Mouse (Mus musculus) neural tube, embryonic 12.5 days (tissue): ENCODE data around the gene Slc9a3. TPM values are rescaled to one million over a fixed set of nuclear protein-coding genes. Genes with fewer than 3 reads are reported as not detected.
A peak's percentile ranks its signal among the peaks of the same experiment; 100 is the strongest.

Source experiments
- ATAC-seq: fragments of 200-750 bp; cut with Nextera tagmentation; 2 replicates; pipeline ENCODE4 v1.8.0; 2017; ENCODE audit warnings: low read depth, mild to moderate bottlenecking, moderate TSS enrichment, moderate library complexity; ENCODE audit not compliant: low FRiP score
- H3K27ac ChIP-seq: fragments of 300-500 bp; sonication (generic); 2 replicates; pipeline ENCODE4 v1.5.1; 2016
- H3K27me3 ChIP-seq: fragments of 300-500 bp; sonication (generic); replicated peaks from 2 replicates; pipeline ENCODE4 v1.6.1; 2016; ENCODE audit warnings: mild to moderate bottlenecking
- H3K36me3 ChIP-seq: fragments of 300-500 bp; sonication (generic); 2 replicates; pipeline ENCODE4 v1.6.1; 2016; ENCODE audit warnings: mild to moderate bottlenecking
- H3K4me1 ChIP-seq: fragments of 300-500 bp; sonication (generic); 2 replicates; pipeline ENCODE4 v1.6.1; 2016
- H3K4me2 ChIP-seq: fragments of 300-500 bp; sonication (generic); replicated peaks from 2 replicates; pipeline ENCODE4 v1.6.1; 2016; ENCODE audit warnings: mild to moderate bottlenecking
- H3K4me3 ChIP-seq: fragments of 300-500 bp; sonication (generic); 2 replicates; pipeline ENCODE4 v1.5.1; 2016
- H3K9ac ChIP-seq: fragments of 300-500 bp; sonication (generic); 2 replicates; pipeline ENCODE4 v1.6.1; 2016; ENCODE audit warnings: mild to moderate bottlenecking
- H3K9me3 ChIP-seq: fragments of 300-500 bp; sonication (generic); 2 replicates; pipeline ENCODE4 v1.6.1; 2016; ENCODE audit warnings: mild to moderate bottlenecking
- WGBS: fragments of 180-500 bp; shearing (Covaris S2); methylation state at CpG from one replicate; pipeline ENCODE4 v1.1.7; 2016; 5-methylcytosine and 5-hydroxymethylcytosine counted together
- polyA plus RNA-seq: library from polyadenylated mRNA; unstranded; fragments of >200 nt; fragmentation: Nextera tagmentation; extraction: Ambion mirVana; gene quantifications from 2 replicates; pipeline ENCODE4 v1.2.1, GENCODE M21; 2016

Slc9a3 gene
- polyA plus RNA-seq, 1 experiment from 2014 or later = 0.04 TPM

- WGBS = 11% methylated on average over 19 of the region's 19 CpGs
- 0 out of 2 replicates have a peak, but pooled peaks cover 11% of the 10 kb centered on the region for H3K4me1 ChIP-seq
- no peaks in the 10 kb centered on the region for H3K27me3 ChIP-seq
- H3K27ac ChIP-seq = no peak overlapping the region
- peak overlapping the region; percentile 47 for H3K4me3 ChIP-seq
- H3K9ac ChIP-seq = peak overlapping the region; percentile 53
- ATAC-seq = peak; percentile 84
- peaks cover 12% of the 10 kb centered on the region; the same call in 1 of the 2 replicates for H3K36me3 ChIP-seq
- H3K4me2 ChIP-seq = peak overlapping the region; percentile 80
- no peaks in the 10 kb centered on the region for H3K9me3 ChIP-seq
These were observed 45.2 kb downstream of the Slc9a3 start for GRCm38 (mm10) chr13:74166348-74167056.

GRCm38 (mm10) chr13:74167057-74167413 lies 45.8 kb downstream of the Slc9a3 start:
- peaks cover 17% of the 10 kb centered on the region for H3K36me3 ChIP-seq
- ATAC-seq = peak; percentile 59; the same call in 1 of the 2 replicates
- H3K27ac ChIP-seq = no peak overlapping the region
- 0 out of 2 replicates have a peak, but pooled peaks cover 11% of the 10 kb centered on the region for H3K4me1 ChIP-seq
- H3K9ac ChIP-seq = peak overlapping the region; percentile 53
- no peaks in the 10 kb centered on the region for H3K27me3 ChIP-seq
- 10% methylated on average over 9 of the region's 9 CpGs for WGBS
- H3K4me3 ChIP-seq = peak overlapping the region; percentile 47
- no peaks in the 10 kb centered on the region for H3K9me3 ChIP-seq
- peak overlapping the region; percentile 80 for H3K4me2 ChIP-seq

- Histone ChIP-seq H3K27me3 (no peaks in the 10 kb centered on the region), H3K9me3 (no peaks in the 10 kb centered on the region), H3K4me2 (no peak overlapping the region), H3K27ac (no peak overlapping the region), H3K9ac (no peak overlapping the region), H3K36me3 (peaks cover 20% of the 10 kb centered on the region), H3K4me3 (no peak overlapping the region), H3K4me1 (0 out of 2 replicates have a peak, but pooled peaks cover 11% of the 10 kb centered on the region)
- WGBS = 87% methylated on average over 2 of the region's 2 CpGs
- peak; percentile 26; the same call in 1 of the 2 replicates for ATAC-seq
These were observed 46.2 kb downstream of the Slc9a3 start for GRCm38 (mm10) chr13:74167492-74167891.

DNA sequence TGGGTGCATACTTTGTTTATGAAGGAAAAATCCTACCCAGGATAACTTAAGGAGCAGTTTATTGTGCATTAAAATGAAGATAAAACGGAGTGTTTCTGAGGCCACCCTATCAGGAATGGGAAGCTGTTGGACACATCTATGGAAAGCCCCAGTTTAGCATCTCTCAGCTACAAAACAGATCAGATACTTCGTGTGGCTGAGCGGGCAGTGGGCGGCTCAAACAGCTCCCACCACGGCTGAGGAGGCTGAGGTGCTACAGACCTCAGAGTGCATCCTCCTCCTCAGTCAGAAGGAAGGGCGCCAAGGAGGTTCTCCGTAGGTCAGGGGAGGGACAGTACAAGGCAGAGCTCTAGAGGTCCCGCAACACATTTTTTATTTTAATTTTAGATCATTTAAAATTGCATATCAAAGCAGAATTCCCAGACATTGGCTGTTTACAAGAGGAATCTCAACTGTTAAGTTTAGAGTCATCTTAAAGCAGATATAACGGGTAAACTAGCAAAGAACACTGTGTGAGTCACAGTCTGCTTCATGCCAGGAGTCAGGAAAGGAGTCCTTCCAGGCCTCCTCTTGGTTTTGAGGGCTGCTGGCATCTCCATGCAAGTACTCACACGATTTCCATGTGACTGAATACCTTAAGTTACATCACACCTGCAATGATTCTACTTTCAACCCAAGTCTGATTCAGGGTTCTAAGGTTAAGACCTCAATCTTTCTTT lies 48.3 kb downstream of the Slc9a3 start:
- Histone ChIP-seq H3K4me3 (no peak overlapping the region), H3K9me3 (no peaks in the 10 kb centered on the region), H3K27ac (no peak overlapping the region), H3K9ac (no peak overlapping the region), H3K27me3 (no peaks in the 10 kb centered on the region), H3K4me2 (no peak overlapping the region), H3K4me1 (0 out of 2 replicates have a peak, but pooled peaks cover 11% of the 10 kb centered on the region), H3K36me3 (peaks cover 38% of the 10 kb centered on the region)
- ATAC-seq = no peak
- WGBS = 89% methylated on average over 10 of the region's 10 CpGs

DNA sequence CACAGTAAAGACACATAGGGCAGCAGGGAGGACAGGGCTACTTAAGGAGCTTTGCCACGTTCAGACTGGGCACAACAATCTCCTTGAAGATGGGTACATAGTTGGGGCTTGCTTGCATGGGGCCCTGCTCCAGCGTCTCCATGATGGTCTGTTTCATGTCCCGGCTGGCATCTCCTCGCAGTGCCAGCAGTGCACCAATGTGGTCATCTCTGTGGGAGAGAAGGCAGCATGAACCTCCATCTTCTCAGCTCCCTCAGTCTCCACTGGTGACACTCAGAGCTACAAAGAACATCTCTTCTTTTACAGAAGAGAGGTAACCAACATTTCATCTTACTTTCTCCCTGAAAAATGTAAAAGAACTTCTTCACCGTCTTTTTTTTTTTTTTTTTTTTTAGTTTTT lies 50.8 kb downstream of the Slc9a3 start:
- no peak overlapping the region for H3K4me3 ChIP-seq
- H3K9ac ChIP-seq = no peak overlapping the region
- H3K9me3 ChIP-seq = no peaks in the 10 kb centered on the region
- no peak overlapping the region for H3K27ac ChIP-seq
- no peaks in the 10 kb centered on the region for H3K27me3 ChIP-seq
- no peak overlapping the region for H3K4me2 ChIP-seq
- peaks cover 56% of the 10 kb centered on the region for H3K36me3 ChIP-seq
- H3K4me1 ChIP-seq = 0 out of 2 replicates have a peak, but pooled peaks cover 2% of the 10 kb centered on the region
- WGBS = 94% methylated on average over 5 of the region's 5 CpGs
- ATAC-seq = no peak

DNA sequence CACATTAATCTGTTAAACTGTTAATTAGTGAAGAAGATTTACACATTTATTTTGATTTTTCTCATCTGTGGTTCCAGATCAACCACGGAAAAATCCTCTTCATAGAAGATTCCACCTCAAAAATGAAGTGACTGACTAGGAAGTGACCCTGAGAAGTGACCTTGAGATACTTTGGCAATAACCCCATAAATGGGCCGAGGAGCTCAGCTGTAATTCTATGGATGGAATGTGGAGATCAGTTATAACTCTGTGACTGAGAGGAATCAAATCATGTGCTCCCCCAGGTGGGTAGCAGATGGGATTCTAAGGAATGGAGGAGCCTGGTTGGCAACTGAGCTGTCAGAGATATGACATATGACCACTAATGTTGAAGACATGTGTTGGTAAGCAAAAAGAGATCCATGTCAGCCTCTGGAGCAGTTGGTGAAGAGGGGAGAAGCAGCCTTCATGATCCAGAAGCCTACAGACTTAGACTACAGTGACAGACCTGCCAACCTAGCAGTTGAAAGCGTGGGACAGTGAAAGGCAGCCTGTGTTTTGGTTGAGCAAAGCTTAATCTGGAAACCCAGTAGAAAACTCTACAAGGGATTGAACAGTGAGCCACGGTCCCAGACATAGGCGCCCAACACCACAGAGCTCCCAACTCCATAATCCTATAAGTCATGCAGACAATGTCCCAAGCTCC lies 61.9 kb downstream of the Slc9a3 start:
- no peak overlapping the region for H3K9ac ChIP-seq
- H3K4me3 ChIP-seq = no peak overlapping the region
- WGBS = 89% methylated on average over 5 of the region's 5 CpGs
- no peaks in the 10 kb centered on the region for H3K9me3 ChIP-seq
- no peak overlapping the region for H3K27ac ChIP-seq
- no peaks in the 10 kb centered on the region for H3K27me3 ChIP-seq
- H3K4me2 ChIP-seq = no peak overlapping the region
- H3K36me3 ChIP-seq = peaks cover 53% of the 10 kb centered on the region
- no peaks in the 10 kb centered on the region for H3K4me1 ChIP-seq
- no peak for ATAC-seq

DNA sequence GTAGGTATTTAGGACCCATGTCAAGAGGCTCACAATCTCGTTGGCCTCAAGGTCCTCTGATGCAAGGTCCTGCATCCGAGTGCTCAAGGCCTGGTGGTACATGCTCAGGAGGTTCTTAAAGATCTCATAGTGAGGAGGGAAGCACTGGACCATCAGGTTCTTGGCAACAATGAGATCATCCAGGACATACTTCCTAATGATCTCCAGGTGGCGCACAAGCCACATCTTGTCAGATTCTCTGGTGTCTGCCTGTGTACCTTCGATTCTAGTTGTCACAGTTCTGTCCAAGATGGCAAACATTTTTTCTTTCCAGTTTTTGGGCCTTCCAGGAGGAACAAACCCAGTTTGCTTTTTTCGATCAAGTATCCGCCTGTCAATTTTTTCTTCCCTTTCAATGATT lies 71.4 kb downstream of the Slc9a3 start:
- Histone ChIP-seq H3K9me3 (no peaks in the 10 kb centered on the region), H3K4me2 (no peak overlapping the region), H3K4me1 (no peaks in the 10 kb centered on the region), H3K36me3 (peaks cover 56% of the 10 kb centered on the region), H3K9ac (no peak overlapping the region), H3K27me3 (no peaks in the 10 kb centered on the region), H3K27ac (no peak overlapping the region), H3K4me3 (no peak overlapping the region)
- ATAC-seq = no peak
- WGBS = 89% methylated on average over 6 of the region's 6 CpGs

DNA sequence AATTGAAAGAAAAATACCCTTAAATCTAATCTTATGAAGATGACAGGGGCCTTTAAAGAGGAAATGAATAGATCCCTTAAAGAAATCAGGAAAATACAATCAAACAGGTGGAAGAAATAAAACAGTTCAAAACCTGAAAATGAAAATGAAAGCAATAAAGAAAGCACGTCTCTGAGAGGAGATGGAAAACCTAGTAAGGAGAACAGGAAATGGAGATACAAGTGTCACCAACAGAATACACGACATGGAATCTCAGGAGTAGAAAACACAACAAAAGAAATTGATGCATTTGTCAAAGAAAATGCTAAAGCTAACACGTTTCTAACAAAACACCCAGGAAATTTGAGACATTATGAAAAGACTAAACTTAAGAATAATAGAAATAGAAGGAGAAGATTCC lies 75.2 kb downstream of the Slc9a3 start:
- H3K4me1 ChIP-seq = no peaks in the 10 kb centered on the region
- ATAC-seq = no peak
- no peak overlapping the region for H3K4me2 ChIP-seq
- 85% methylated on average over 3 of the region's 3 CpGs for WGBS
- no peaks in the 10 kb centered on the region for H3K27me3 ChIP-seq
- no peaks in the 10 kb centered on the region for H3K9me3 ChIP-seq
- H3K4me3 ChIP-seq = no peak overlapping the region
- no peak overlapping the region for H3K9ac ChIP-seq
- H3K36me3 ChIP-seq = peaks cover 43% of the 10 kb centered on the region
- no peak overlapping the region for H3K27ac ChIP-seq

GRCm38 (mm10) chr13:74208317-74208985 lies 87.2 kb downstream of the Slc9a3 start, which contains the start of gene Exoc3:
TSS of gene Exoc3 (minus strand) at chr13:74208732.
- Histone ChIP-seq H3K27me3 (no peaks in the 10 kb centered on the region), H3K4me1 (peaks cover 10% of the 10 kb centered on the region), H3K4me3 (peak within 1 kb of the TSS; percentile 75), H3K36me3 (peaks cover 19% of the 10 kb centered on the region), H3K9me3 (no peaks in the 10 kb centered on the region), H3K27ac (0 out of 2 replicates have a peak within 1 kb of the TSS, but pooled peaks have one; percentile 34), H3K4me2 (peak within 1 kb of the TSS; percentile 67), H3K9ac (peak within 1 kb of the TSS; percentile 81)
- ATAC-seq = peak; percentile 99
- under 1% methylated on average over 39 of the region's 39 CpGs for WGBS

- WGBS = 21% methylated on average over 12 of the region's 12 CpGs
- H3K4me1 ChIP-seq = peaks cover 10% of the 10 kb centered on the region
- peak; percentile 70 for ATAC-seq
These were observed 87.7 kb downstream of the Slc9a3 start for GRCm38 (mm10) chr13:74208986-74209345.

DNA sequence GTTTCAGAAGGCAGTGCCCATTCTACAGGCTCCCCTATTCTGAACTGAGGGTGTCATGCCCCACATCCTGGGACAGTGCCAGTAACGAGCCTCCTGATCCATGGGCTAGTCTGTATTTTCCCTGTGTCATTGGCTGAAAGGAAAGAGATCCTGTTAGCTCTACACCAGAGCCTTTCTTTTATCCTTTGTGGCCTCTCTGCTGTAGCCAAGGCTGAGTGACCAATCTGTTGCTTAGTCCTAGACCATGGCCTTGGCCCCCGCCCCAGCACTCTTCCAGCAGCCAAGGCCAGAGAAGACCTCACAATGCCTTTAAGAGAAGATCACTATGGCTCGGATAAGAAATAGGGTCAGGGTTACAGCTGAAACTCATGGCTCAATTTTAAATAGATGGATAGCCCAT lies 97.2 kb downstream of the Slc9a3 start:
- Histone ChIP-seq H3K9ac (no peak overlapping the region), H3K4me3 (no peak overlapping the region), H3K27me3 (no peaks in the 10 kb centered on the region), H3K27ac (no peak overlapping the region), H3K36me3 (no peaks in the 10 kb centered on the region), H3K9me3 (no peaks in the 10 kb centered on the region), H3K4me2 (no peak overlapping the region), H3K4me1 (no peaks in the 10 kb centered on the region)
- ATAC-seq = no peak
- 79% methylated on average over 3 of the region's 3 CpGs for WGBS

More at GRCm38 (mm10) chr13:74208986-74209345, 87.7 kb downstream of the Slc9a3 start:
- H3K27me3 ChIP-seq = no peaks in the 10 kb centered on the region
- peak overlapping the region; percentile 67 for H3K4me2 ChIP-seq
- H3K9ac ChIP-seq = peak overlapping the region; percentile 81
- peak overlapping the region; percentile 75 for H3K4me3 ChIP-seq
- peaks cover 14% of the 10 kb centered on the region for H3K36me3 ChIP-seq
- 0 out of 2 replicates have a peak overlapping the region, but pooled peaks have one; percentile 34 for H3K27ac ChIP-seq
- no peaks in the 10 kb centered on the region for H3K9me3 ChIP-seq
